Mouse (Mus musculus): ENCODE data around the gene Zbtb7b. TPM values are rescaled to one million over a fixed set of nuclear protein-coding genes. Genes with fewer than 3 reads are reported as not detected.

Zbtb7b gene
- total RNA-seq, 2 experiments from 2014 or later = 23.4 to 24.5 TPM

DNA sequence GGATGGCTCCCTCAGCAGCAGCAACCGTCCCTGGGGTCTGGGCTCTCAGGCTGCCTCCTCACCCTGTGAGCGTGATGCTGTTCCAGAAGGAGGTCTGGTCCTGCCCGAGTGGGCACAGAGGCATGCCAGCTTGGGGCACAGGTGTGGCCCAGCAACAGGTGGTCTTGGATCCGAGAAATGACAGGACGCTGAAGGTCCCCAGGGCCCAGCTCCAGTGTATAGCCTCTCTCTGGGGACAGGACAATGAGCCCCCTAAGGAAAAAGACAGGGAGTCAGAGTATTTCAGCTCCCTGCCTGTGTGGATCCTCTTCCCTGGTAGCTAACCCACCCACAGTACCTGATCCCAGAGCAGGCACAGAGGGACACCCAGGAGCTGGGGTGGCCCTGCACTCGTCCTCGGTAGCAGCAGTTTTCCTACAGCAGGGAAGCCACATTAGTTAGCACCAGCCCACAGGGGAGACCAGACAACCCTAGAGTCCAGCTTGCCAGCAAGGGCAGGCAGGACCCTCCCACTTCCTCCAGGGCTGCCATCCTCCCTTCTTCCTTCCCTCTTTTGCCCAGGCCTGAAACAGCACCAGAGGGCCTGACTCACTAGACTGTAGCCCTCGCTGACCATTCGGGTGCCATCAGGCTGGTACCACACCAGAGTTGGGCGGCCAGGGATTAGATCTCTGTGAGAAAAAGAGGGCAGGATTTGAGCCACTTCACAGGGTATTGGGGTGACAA is 47.6 kb downstream of the Zbtb7b start:
- DNase-seq = no peak
- intact Hi-C loops (cut with DNase I) = loop anchor here (10.0 kb wide), 1 partner anchor 338 kb away; no protein-coding TSS in a partner anchor

DNA sequence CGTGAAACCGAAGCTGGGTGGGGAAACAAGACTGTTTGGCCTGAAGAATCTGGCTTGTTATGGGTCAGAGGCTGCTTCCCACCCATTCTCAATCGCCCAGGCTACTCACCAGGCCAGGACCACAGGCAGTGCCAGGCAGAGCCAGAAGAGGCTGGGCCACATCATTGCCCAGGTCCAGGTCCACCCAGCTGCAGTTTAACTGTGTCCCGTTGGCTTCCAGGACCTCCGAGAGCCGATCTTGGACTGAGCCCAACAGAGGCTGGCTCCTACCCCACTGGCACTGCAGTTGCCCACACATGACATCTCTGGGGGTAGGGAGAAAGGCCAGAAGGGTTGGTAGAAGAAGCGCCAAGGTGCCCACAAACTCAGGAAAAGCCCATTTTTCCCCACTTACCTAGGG is 51.3 kb downstream of the Zbtb7b start:
- intact Hi-C loops (cut with DNase I) = loop anchor here (10.0 kb wide), 1 partner anchor 342 kb away; no protein-coding TSS in a partner anchor
- no peak for DNase-seq

GRCm38 (mm10) chr3:89341794-89342193 is 52.8 kb downstream of the Zbtb7b start:
- intact Hi-C loops (cut with DNase I) = loop anchor here (2.0 to 10.0 kb wide), 3 partner anchors 13 to 343 kb away; no protein-coding TSS in a partner anchor
- DNase-seq = no peak

- intact Hi-C loops (cut with DNase I) = loop anchor here (2.0 to 10.0 kb wide), 3 partner anchors 14 to 344 kb away; no protein-coding TSS in a partner anchor
- DNase-seq = peak in 1 of 2 experiments; percentile 67
Measured at GRCm38 (mm10) chr3:89340465-89340864, 54.1 kb downstream of the Zbtb7b start.

GRCm38 (mm10) chr3:89339416-89339815 is 55.2 kb downstream of the Zbtb7b start:
- peak; percentile 51 to 66 for DNase-seq
- intact Hi-C loops (cut with DNase I) = no loop called here

DNA sequence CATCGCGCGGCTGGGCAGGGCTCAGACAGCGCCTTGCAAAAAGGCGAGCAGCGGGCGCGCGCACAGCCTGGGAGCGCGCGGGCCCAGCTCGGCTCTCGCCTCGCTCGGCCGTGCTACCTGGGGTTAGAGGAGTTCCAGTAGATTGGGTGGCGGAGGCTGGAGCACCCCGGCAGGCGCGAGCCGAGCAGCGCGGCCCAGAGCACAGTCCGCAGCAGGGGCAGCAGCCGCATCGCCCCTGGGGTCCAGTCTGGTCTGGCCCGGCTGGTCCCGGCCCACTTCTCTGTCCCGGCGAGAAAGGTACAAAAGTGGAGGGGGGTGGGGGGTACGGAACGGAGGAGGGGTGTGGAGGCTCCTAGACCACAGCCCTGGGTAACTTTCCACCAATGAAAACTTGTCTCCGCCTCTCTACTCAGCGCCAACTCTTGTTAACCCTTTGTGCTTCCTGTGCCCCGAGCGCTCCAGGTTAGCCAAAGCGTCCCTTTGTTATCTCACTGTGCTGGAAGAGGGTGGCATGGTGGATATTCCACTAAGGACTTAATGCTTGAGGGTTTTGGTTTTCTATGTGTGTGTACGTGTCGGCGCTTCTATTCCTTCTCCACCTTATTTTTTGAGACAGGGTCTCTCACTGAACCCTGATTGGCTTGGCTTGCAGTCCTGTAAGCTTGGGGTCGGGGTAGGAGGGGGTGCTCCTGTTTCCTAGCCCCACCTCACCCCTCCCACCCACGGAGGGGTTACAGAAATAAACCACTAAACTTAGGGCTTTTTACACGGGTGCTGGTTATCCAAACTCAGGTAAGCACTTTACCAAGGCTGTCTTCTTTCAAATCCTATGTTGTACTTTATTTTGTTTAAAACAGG is 56.6 kb downstream of the Zbtb7b start, which contains the start of gene Efna4:
Gene Efna4, minus strand, starts transcription at position 308 of the 858 bp plus-strand sequence.
- DNase-seq = no peak
- intact Hi-C loops (cut with DNase I) = no loop called here

- no peak for DNase-seq
- intact Hi-C loops (cut with DNase I) = no loop called here
Measured at GRCm38 (mm10) chr3:89337062-89337720, 57.4 kb downstream of the Zbtb7b start.

GRCm38 (mm10) chr3:89336529-89336928 is 58.0 kb downstream of the Zbtb7b start:
- no peak for DNase-seq
- intact Hi-C loops (cut with DNase I) = no loop called here

DNA sequence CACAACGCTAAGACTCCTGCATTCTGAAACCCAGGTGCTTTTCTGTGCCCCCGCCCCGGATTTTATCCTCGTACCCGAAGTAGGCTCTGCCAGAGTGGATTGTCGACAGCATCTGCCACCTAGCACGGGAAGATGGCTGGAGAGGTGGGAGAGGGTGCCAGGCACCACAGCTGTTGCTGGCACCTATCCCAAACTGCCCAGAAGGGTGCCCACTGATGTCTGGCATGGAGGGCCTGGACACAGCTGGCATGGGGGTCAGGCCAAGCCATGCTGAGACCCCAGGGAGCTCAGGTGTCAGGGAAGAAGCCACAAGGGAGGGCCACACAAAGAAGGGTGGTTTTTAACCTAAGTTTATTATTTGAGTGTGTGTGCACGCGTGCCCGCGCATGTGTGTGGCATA is 61.5 kb downstream of the Zbtb7b start:
- intact Hi-C loops (cut with DNase I) = no loop called here
- no peak for DNase-seq

GRCm38 (mm10) chr3:89332476-89332875 is 62.1 kb downstream of the Zbtb7b start:
- no peak for DNase-seq
- intact Hi-C loops (cut with DNase I) = no loop called here

GRCm38 (mm10) chr3:89332013-89332412 is 62.6 kb downstream of the Zbtb7b start:
- no peak for DNase-seq
- intact Hi-C loops (cut with DNase I) = no loop called here

- intact Hi-C loops (cut with DNase I) = no loop called here
- no peak for DNase-seq
Measured at GRCm38 (mm10) chr3:89331561-89331960, 63.0 kb downstream of the Zbtb7b start.

- intact Hi-C loops (cut with DNase I) = no loop called here
Measured at GRCm38 (mm10) chr3:89330948-89331347, 63.6 kb downstream of the Zbtb7b start.

GRCm38 (mm10) chr3:89330346-89330745 is 64.2 kb downstream of the Zbtb7b start:
- no peak for DNase-seq
- intact Hi-C loops (cut with DNase I) = no loop called here

More at GRCm38 (mm10) chr3:89330948-89331347, 63.6 kb downstream of the Zbtb7b start:
- no peak for DNase-seq

- DNase-seq = no peak
- intact Hi-C loops (cut with DNase I) = no loop called here
Measured at GRCm38 (mm10) chr3:89328623-89329022, 66.0 kb downstream of the Zbtb7b start.

Other genes starting within 250 kb of the Zbtb7b start
- under 1 TPM; 0.49 to 0.54 TPM for gene Hcn3, start 234.6 kb downstream of the Zbtb7b start, total RNA-seq (2021)
- 10 to 100 TPM; 15.0 to 16.5 TPM for gene Clk2, start 230.0 kb downstream of the Zbtb7b start, total RNA-seq (2021)
- gene Scamp3, start 217.3 kb downstream of the Zbtb7b start, total RNA-seq (2021) = 10 to 100 TPM; 33.8 to 36.0 TPM
- 10 to 100 TPM; 16.1 to 17.5 TPM for gene Fam189b, start 211.6 kb downstream of the Zbtb7b start, total RNA-seq (2021)
- 10 to 100 TPM; 18.2 to 18.6 TPM for gene Gba, start 191.8 kb downstream of the Zbtb7b start, total RNA-seq (2021)
- 1 to 10 TPM; 6.9 to 8.0 TPM for gene Thbs3, start 179.6 kb downstream of the Zbtb7b start, total RNA-seq (2021)
- gene Mtx1, start 167.7 kb downstream of the Zbtb7b start, total RNA-seq (2021) = 10 to 100 TPM; 40.2 to 41.0 TPM
- under 1 TPM; 0.20 TPM for gene Muc1, start 165.7 kb downstream of the Zbtb7b start, total RNA-seq (2021)
- gene Krtcap2, start 148.8 kb downstream of the Zbtb7b start, total RNA-seq (2021) = 10 to 100 TPM; 58.3 to 63.3 TPM
- gene Trim46, start 148.5 kb downstream of the Zbtb7b start, total RNA-seq (2021) = under 1 TPM; 0.15 to 0.17 TPM
- gene Dpm3, start 135.4 kb downstream of the Zbtb7b start, total RNA-seq (2021) = 10 to 100 TPM; 16.6 to 23.2 TPM
- gene Slc50a1, start 124.2 kb downstream of the Zbtb7b start, total RNA-seq (2021) = 1 to 10 TPM; 8.3 to 9.1 TPM
- gene Efna1, start 113.6 kb downstream of the Zbtb7b start, total RNA-seq (2021) = 10 to 100 TPM; 10.1 to 11.5 TPM
- gene Efna3, start 71.8 kb downstream of the Zbtb7b start, total RNA-seq (2021) = not detected
- gene Efna4, start 56.7 kb downstream of the Zbtb7b start, total RNA-seq (2021) = under 1 TPM in 1 of 2 experiments, not detected in 1; 0.15 TPM
- gene Adam15, start 44.8 kb downstream of the Zbtb7b start, total RNA-seq (2021) = 10 to 100 TPM; 15.8 to 23.2 TPM
- gene Dcst2, start 32.8 kb downstream of the Zbtb7b start, total RNA-seq (2021) = not detected
- not detected for gene Dcst1, start 29.5 kb downstream of the Zbtb7b start, total RNA-seq (2021)
- gene Lenep, start 8.0 kb upstream of the Zbtb7b start, total RNA-seq (2021) = under 1 TPM in 1 of 2 experiments, not detected in 1; 0.25 TPM
- gene Flad1, start 17.1 kb upstream of the Zbtb7b start, total RNA-seq (2021) = 10 to 100 TPM; 36.7 to 43.6 TPM
- 1 to 10 TPM; 3.4 to 4.8 TPM for gene Cks1b, start 23.6 kb upstream of the Zbtb7b start, total RNA-seq (2021)
- gene Shc1, start 23.7 kb upstream of the Zbtb7b start, total RNA-seq (2021) = 10 to 100 TPM; 20.2 TPM
- gene Pygo2, start 35.4 kb upstream of the Zbtb7b start, total RNA-seq (2021) = 10 to 100 TPM in 1 of 2 experiments, 1 to 10 TPM in 1; 8.4 to 11.2 TPM
- 100 to 1,000 TPM; 190 to 193 TPM for gene Pbxip1, start 41.9 kb upstream of the Zbtb7b start, total RNA-seq (2021)
- 1 to 10 TPM; 6.3 to 6.6 TPM for gene Pmvk, start 59.8 kb upstream of the Zbtb7b start, total RNA-seq (2021)
- gene Kcnn3, start 125.4 kb upstream of the Zbtb7b start, total RNA-seq (2021) = 1 to 10 TPM; 1.6 to 2.0 TPM

Measured in gastrocnemius, postnatal 36 days (tissue).